Mouse (Mus musculus) liver, embryonic 14.5 days (tissue): ENCODE measurements around the gene Zfp64. TPM values are rescaled to one million over a fixed set of nuclear protein-coding genes. Genes with fewer than 3 reads are reported as not detected.

ENCODE experiments used
- ATAC-seq: fragments of 200-750 bp; cut with Nextera tagmentation; 2 replicates; pipeline ENCODE4 v1.8.0; 2017; ENCODE audit warnings: moderate number of reproducible peaks, mild to moderate bottlenecking, moderate library complexity; ENCODE audit not compliant: insufficient read depth
- DNase-seq, 3 experiments: peaks; one replicate each; pipeline ENCODE4 v3.0.0-alpha.2; 2012 to 2013; ENCODE audit warnings: low read depth in 3 of 3, low spot score in 3 of 3
- H3K27ac ChIP-seq: fragments of 300-500 bp; sonication (generic); 2 replicates; pipeline ENCODE4 v1.5.1; 2014; ENCODE audit warnings: moderate library complexity, mild to moderate bottlenecking, control low read depth, inconsistent platforms
- H3K27me3 ChIP-seq: fragments of 300-500 bp; sonication (generic); 2 replicates; pipeline ENCODE4 v1.6.1; 2014; ENCODE audit warnings: mild to moderate bottlenecking, low read length, moderate library complexity; ENCODE audit not compliant: control insufficient read depth, insufficient read depth
- H3K36me3 ChIP-seq: fragments of 300-500 bp; sonication (generic); replicated peaks from 2 replicates; pipeline ENCODE4 v1.6.1; 2014; ENCODE audit warnings: low read depth; ENCODE audit not compliant: control insufficient read depth, insufficient read depth
- H3K4me1 ChIP-seq, 2 experiments: fragments of 200-500 bp in 1 of 2; fragments of 300-500 bp in 1 of 2; sonication (generic) in 1 of 2; replicated peaks; 2 replicates each; pipeline ENCODE4 v1.6.1; 2012 to 2014; ENCODE audit warnings: antibody characterized with exemption in 1 of 2, inconsistent platforms in 1 of 2, low read length in 1 of 2; ENCODE audit not compliant: control insufficient read depth in 2 of 2, insufficient read depth in 2 of 2
- H3K4me2 ChIP-seq: fragments of 300-500 bp; sonication (generic); 2 replicates; pipeline ENCODE4 v1.6.1; 2014; ENCODE audit warnings: low read depth, mild to moderate bottlenecking, control low read depth, moderate library complexity
- H3K4me3 ChIP-seq, 2 experiments: fragments of 200-500 bp in 1 of 2; fragments of 300-500 bp in 1 of 2; sonication (generic) in 1 of 2; 2 replicates each; pipeline ENCODE4 v1.5.1; 2012 to 2014; ENCODE audit warnings: low read depth in 2 of 2, low read length in 2 of 2, mild to moderate bottlenecking in 2 of 2, control low read depth in 1 of 2, inconsistent platforms in 1 of 2, moderate library complexity in 1 of 2; ENCODE audit not compliant: insufficient read depth in 1 of 2
- H3K9ac ChIP-seq: fragments of 300-500 bp; sonication (generic); replicated peaks from 2 replicates; pipeline ENCODE4 v1.6.1; 2014; ENCODE audit warnings: mild to moderate bottlenecking, control low read depth, moderate library complexity
- H3K9me3 ChIP-seq: fragments of 300-500 bp; sonication (generic); 2 replicates; pipeline ENCODE4 v1.6.1; 2016; ENCODE audit warnings: low read length, mixed read lengths; ENCODE audit not compliant: control insufficient read depth
- CTCF ChIP-seq: IDR thresholded peaks from 2 replicates; pipeline ENCODE4 v1.5.1; 2016; ENCODE audit warnings: antibody characterized with exemption, low read depth, control low read depth
- EP300 ChIP-seq: IDR thresholded peaks from 2 replicates; pipeline ENCODE4 v1.6.1; 2016; ENCODE audit warnings: antibody characterized with exemption, low read depth
- WGBS: fragments of 180-500 bp; shearing (Covaris S2); extraction: QIAGEN DNeasy Blood & Tissue Kit; methylation state at CpG from one replicate; pipeline ENCODE4 v1.1.7; 2014; ENCODE audit not compliant: insufficient replicate concordance; 5-methylcytosine and 5-hydroxymethylcytosine counted together
- polyA plus RNA-seq, 2 experiments: library from polyadenylated mRNA; depleted of rRNA in 1 of 2; stranded (reverse) in 1 of 2; unstranded in 1 of 2; fragments of >200 nt; fragmentation: Nextera tagmentation in 1 of 2; extraction: Ambion mirVana in 1 of 2; gene quantifications; 2 replicates each; pipeline versions ENCODE4 v1.2.1 to v1.2.3; 2012 to 2014

The Zfp64 gene
- polyA plus RNA-seq, 2 experiments: 7.1 to 7.2 TPM

- no peak overlapping the region for H3K27ac ChIP-seq
- ATAC-seq (no peak), DNase-seq (no peak)
- TF ChIP-seq EP300 (no peak), CTCF (no peak)
- no peaks in the 10 kb centered on the region for H3K36me3 ChIP-seq
- no peak overlapping the region for H3K9ac ChIP-seq
- no peak overlapping the region for H3K4me3 ChIP-seq
- H3K4me2 ChIP-seq: no peak overlapping the region
- H3K27me3 ChIP-seq: no peaks in the 10 kb centered on the region
- no peaks in the 10 kb centered on the region for H3K9me3 ChIP-seq
- 69% methylated on average over 3 of the region's 3 CpGs for WGBS
- H3K4me1 ChIP-seq: no peaks in the 10 kb centered on the region
These were observed 106.8 kb downstream of the Zfp64 start for GRCm38 (mm10) chr2:168848553-168848952.

- Histone ChIP-seq H3K27ac (no peak overlapping the region), H3K27me3 (peaks cover 19% of the 10 kb centered on the region), H3K4me1 (no peaks in the 10 kb centered on the region), H3K9me3 (no peaks in the 10 kb centered on the region), H3K4me2 (no peak overlapping the region), H3K4me3 (no peak overlapping the region), H3K9ac (no peak overlapping the region), H3K36me3 (no peaks in the 10 kb centered on the region)
- TF ChIP-seq EP300 (no peak), CTCF (no peak)
- 32% methylated on average over 7 of the region's 7 CpGs for WGBS
- DNase-seq (no peak), ATAC-seq (no peak)
These were observed 109.1 kb downstream of the Zfp64 start for GRCm38 (mm10) chr2:168846180-168846720.

Other genes starting within 250 kb of the Zfp64 start
- gene Atp9a, start 213.2 kb downstream of the Zfp64 start, polyA plus RNA-seq (2012; rRNA removed): 2.1 and 2.3 TPM in 2 replicates
- 1.3 and 1.7 TPM in 2 replicates for gene Atp9a, start 213.2 kb downstream of the Zfp64 start, polyA plus RNA-seq (2014; fragmentation: Nextera tagmentation; extraction: Ambion mirVana)
- gene Sall4, start 187.6 kb downstream of the Zfp64 start, polyA plus RNA-seq (2012; rRNA removed): 1.9 TPM in 2 replicates
- gene Sall4, start 187.6 kb downstream of the Zfp64 start, polyA plus RNA-seq (2014; fragmentation: Nextera tagmentation; extraction: Ambion mirVana): 3.9 and 4.9 TPM in 2 replicates